Mouse (Mus musculus) gastrocnemius, postnatal 10 days (tissue): ENCODE measurements at regions not wholly inside any gene's neighbourhood (a gene's known extent, or its start where the extent isn't known, plus 50 kb on each side); places are given as distances from the start of the nearest gene placed in this dataset.

ENCODE experiments used
- DNase-seq: peaks from one replicate; pipeline ENCODE4 v3.0.0; 2021; ENCODE audit warnings: mixed read lengths

GRCm38 (mm10) chr2:169450801-169451200 lies 136.7 kb downstream of the Gm11011 start:
- no peak for DNase-seq

- no peak for DNase-seq
Measured at GRCm38 (mm10) chr2:169447495-169448280, 139.9 kb downstream of the Gm11011 start.

- DNase-seq: no peak
Measured at GRCm38 (mm10) chr2:169445877-169446276, 141.7 kb downstream of the Gm11011 start.

- no peak for DNase-seq
Measured at GRCm38 (mm10) chr2:169445371-169445770, 142.2 kb downstream of the Gm11011 start.

- no peak for DNase-seq
Measured at GRCm38 (mm10) chr2:169443271-169443670, 144.3 kb downstream of the Gm11011 start.

- DNase-seq: no peak
Measured at GRCm38 (mm10) chr2:169431516-169431915, 156.0 kb downstream of the Gm11011 start.

- no peak for DNase-seq
Measured at GRCm38 (mm10) chr2:169429411-169429810, 158.1 kb downstream of the Gm11011 start.

- DNase-seq: no peak
Measured at GRCm38 (mm10) chr2:169424166-169424920, 163.2 kb downstream of the Gm11011 start.

- no peak for DNase-seq
Measured at GRCm38 (mm10) chr2:169412361-169412760, 175.2 kb downstream of the Gm11011 start.

- DNase-seq: no peak
Measured at GRCm38 (mm10) chr2:169410080-169410479, 177.5 kb downstream of the Gm11011 start.

- DNase-seq: no peak
Measured at GRCm38 (mm10) chr2:169404908-169405690, 182.4 kb downstream of the Gm11011 start.

- no peak for DNase-seq
Measured at GRCm38 (mm10) chr2:169397758-169398157, 189.8 kb downstream of the Gm11011 start.

- DNase-seq: no peak
Measured at GRCm38 (mm10) chr2:169397013-169397412, 190.5 kb downstream of the Gm11011 start.

GRCm38 (mm10) chr2:169396294-169396693 lies 191.3 kb downstream of the Gm11011 start:
- DNase-seq: no peak

- DNase-seq: no peak
Measured at GRCm38 (mm10) chr2:169389611-169390010, 197.9 kb downstream of the Gm11011 start.

- no peak for DNase-seq
Measured at GRCm38 (mm10) chr2:169388569-169388968, 199.0 kb downstream of the Gm11011 start.

- DNase-seq: no peak
Measured at GRCm38 (mm10) chr2:169387765-169388518, 199.6 kb downstream of the Gm11011 start.

GRCm38 (mm10) chr2:169383701-169384100 lies 203.8 kb downstream of the Gm11011 start:
- DNase-seq: no peak

- DNase-seq: no peak
Measured at GRCm38 (mm10) chr2:169373069-169373468, 214.5 kb downstream of the Gm11011 start.

GRCm38 (mm10) chr2:169365046-169365445 lies 222.5 kb downstream of the Gm11011 start:
- no peak for DNase-seq

- peak; percentile 44 for DNase-seq
Measured at GRCm38 (mm10) chr2:169360272-169360671, 227.3 kb downstream of the Gm11011 start.

- no peak for DNase-seq
Measured at GRCm38 (mm10) chr2:169357400-169357799, 230.1 kb downstream of the Gm11011 start.
